Mouse (Mus musculus) CH12.LX (cell line): Measurements from ENCODE around the gene Ncor1. TPM values are rescaled to one million over a fixed set of nuclear protein-coding genes. Genes with fewer than 3 reads are reported as not detected.

ENCODE experiments used
- DNase-seq: peaks from one replicate; pipeline ENCODE4 v3.0.0-alpha.2; 2013; ENCODE audit errors: extremely low read depth
- H3K27ac ChIP-seq: 2 replicates; pipeline ENCODE4 v1.5.1; 2012; ENCODE audit warnings: low read depth, mild to moderate bottlenecking, control low read depth, moderate library complexity; ENCODE audit not compliant: insufficient read depth
- H3K27me3 ChIP-seq: replicated peaks from 2 replicates; pipeline ENCODE3; 2012; ENCODE audit warnings: inconsistent platforms
- H3K36me3 ChIP-seq, 2 experiments: replicated peaks in 1 of 2; 2 replicates each; pipeline versions ENCODE3 to v1.6.1; 2012; ENCODE audit warnings: inconsistent platforms in 1 of 2, low read length in 1 of 2, mild to moderate bottlenecking in 1 of 2, mixed read lengths in 1 of 2, moderate library complexity in 1 of 2; ENCODE audit not compliant: control insufficient read depth in 1 of 2, insufficient read depth in 1 of 2
- H3K4me1 ChIP-seq, 2 experiments: 2 replicates each; pipeline ENCODE4 v1.6.1; 2012; ENCODE audit warnings: inconsistent platforms in 1 of 2, moderate library complexity in 1 of 2; ENCODE audit not compliant: insufficient read depth in 2 of 2, control insufficient read depth in 1 of 2
- H3K4me2 ChIP-seq: 2 replicates; pipeline ENCODE4 v1.6.1; 2012; ENCODE audit warnings: low read depth, mild to moderate bottlenecking, control low read depth; ENCODE audit not compliant: poor library complexity, insufficient read depth, severe bottlenecking
- H3K4me3 ChIP-seq, 3 experiments: fragments of 150-350 bp in 1 of 3; sonication (generic) in 1 of 3; replicated peaks in 1 of 3; 2 replicates each; pipeline versions ENCODE3 to v1.5.1; 2011 to 2012; ENCODE audit warnings: low read depth in 2 of 3, low read length in 2 of 3, mild to moderate bottlenecking in 2 of 3, moderate library complexity in 2 of 3, control low read depth in 1 of 3, improper control_type of control experiment in 1 of 3, inconsistent platforms in 1 of 3, mixed read lengths in 1 of 3; ENCODE audit not compliant: poor library complexity in 1 of 3
- H3K79me2 ChIP-seq: replicated peaks from 2 replicates; pipeline ENCODE4 v1.6.1; 2012; ENCODE audit warnings: mild to moderate bottlenecking, moderate library complexity; ENCODE audit not compliant: control insufficient read depth, poor library complexity, insufficient read depth, severe bottlenecking; ENCODE audit errors: extremely low read depth
- H3K9ac ChIP-seq: 2 replicates; pipeline ENCODE4 v1.6.1; 2012; ENCODE audit warnings: low read depth, mild to moderate bottlenecking, control low read depth, moderate library complexity; ENCODE audit not compliant: insufficient read depth
- H3K9me3 ChIP-seq: replicated peaks from 2 replicates; pipeline ENCODE3; 2012; ENCODE audit warnings: low read length, inconsistent platforms, mixed read lengths
- CHD1 ChIP-seq: IDR thresholded peaks from 2 replicates; pipeline ENCODE4 v1.6.1; 2012; ENCODE audit warnings: low read depth, low read length, improper control_type of control experiment, inconsistent platforms
- CTCF ChIP-seq, 2 experiments: IDR thresholded peaks in 1 of 2; conservative IDR thresholded peaks in 1 of 2; 2 replicates each; pipeline ENCODE4 v1.5.1; 2011 to 2012; ENCODE audit warnings: low read depth in 2 of 2, low read length in 2 of 2, improper control_type of control experiment in 1 of 2, inconsistent platforms in 1 of 2, mild to moderate bottlenecking in 1 of 2, moderate library complexity in 1 of 2
- E2F4 ChIP-seq: IDR thresholded peaks from 2 replicates; pipeline ENCODE4 v1.6.1; 2011; ENCODE audit warnings: low read depth, low read length, improper control_type of control experiment; ENCODE audit not compliant: insufficient replicate concordance
- JUN ChIP-seq: IDR thresholded peaks from 2 replicates; pipeline ENCODE4 v1.6.1; 2011; ENCODE audit warnings: low read depth, mild to moderate bottlenecking, low read length, improper control_type of control experiment, moderate library complexity; ENCODE audit not compliant: insufficient read depth
- JUND ChIP-seq: conservative IDR thresholded peaks from 2 replicates; pipeline ENCODE4 v1.6.1; 2011; ENCODE audit warnings: low read depth, low read length, improper control_type of control experiment
- KAT2A ChIP-seq: IDR thresholded peaks from 2 replicates; pipeline ENCODE4 v1.6.1; 2012; ENCODE audit warnings: low read length, improper control_type of control experiment, inconsistent platforms; ENCODE audit not compliant: insufficient replicate concordance
- MAFK ChIP-seq: IDR thresholded peaks from 2 replicates; pipeline ENCODE4 v1.6.1; 2011; ENCODE audit warnings: low read length, improper control_type of control experiment; ENCODE audit not compliant: insufficient replicate concordance
- MAZ ChIP-seq: IDR thresholded peaks from 2 replicates; pipeline ENCODE4 v1.6.1; 2012; ENCODE audit warnings: low read depth, mild to moderate bottlenecking, inconsistent platforms, low read length, improper control_type of control experiment, moderate library complexity
- NELFE ChIP-seq: IDR thresholded peaks from 2 replicates; pipeline ENCODE4 v1.6.1; 2011; ENCODE audit warnings: low read depth, low read length, improper control_type of control experiment
- POLR2AphosphoS2 ChIP-seq: IDR thresholded peaks from 2 replicates; pipeline ENCODE4 v1.6.1; 2011; ENCODE audit warnings: low read depth, low read length, improper control_type of control experiment
- RAD21 ChIP-seq: IDR thresholded peaks from 2 replicates; pipeline ENCODE4 v1.6.1; 2011; ENCODE audit warnings: low read depth, mild to moderate bottlenecking, low read length, improper control_type of control experiment, moderate library complexity
- SMC3 ChIP-seq: IDR thresholded peaks from 2 replicates; pipeline ENCODE4 v1.6.1; 2011; ENCODE audit warnings: low read depth, low read length, improper control_type of control experiment
- TCF12 ChIP-seq: IDR thresholded peaks from 2 replicates; pipeline ENCODE4 v1.6.1; 2014; ENCODE audit warnings: low read depth, mild to moderate bottlenecking, inconsistent platforms, low read length, improper control_type of control experiment
- USF2 ChIP-seq: conservative IDR thresholded peaks from 2 replicates; pipeline ENCODE4 v1.6.1; 2011; ENCODE audit warnings: low read depth, low read length, improper control_type of control experiment
- ZC3H11A ChIP-seq: IDR thresholded peaks from 2 replicates; pipeline ENCODE4 v1.6.1; 2012; ENCODE audit warnings: low read depth, mild to moderate bottlenecking, inconsistent platforms, low read length, improper control_type of control experiment
- ZKSCAN1 ChIP-seq: IDR thresholded peaks from 2 replicates; pipeline ENCODE4 v1.6.1; 2012; ENCODE audit warnings: low read depth, inconsistent platforms, low read length, improper control_type of control experiment, borderline replicate concordance
- ZMIZ1 ChIP-seq: IDR thresholded peaks from 2 replicates; pipeline ENCODE4 v1.6.1; 2012; ENCODE audit warnings: low read depth, mild to moderate bottlenecking, inconsistent platforms, low read length, improper control_type of control experiment
- ZNF384 ChIP-seq: IDR thresholded peaks from 2 replicates; pipeline ENCODE4 v1.6.1; 2012; ENCODE audit warnings: low read depth, low read length, improper control_type of control experiment, inconsistent platforms
- dilution Hi-C: fragments of 300-500 bp; cut with MboI; formaldehyde crosslinking; loops from 2 replicates; pipeline ENCODE4 v1.14.3; 2020; ENCODE audit warnings: low sequenced_read_pairs; ENCODE audit not compliant: extremely low pct_unique_long_range_greater_than_20kb, extremely low pct_ligation_motif_present
- in situ Hi-C: fragments of 300-500 bp; cut with MboI; formaldehyde crosslinking; loops from 3 replicates; pipeline ENCODE4 v1.14.3; 2019; ENCODE audit warnings: low sequenced_read_pairs, low pct_ligation_motif_present, low pct_unique_long_range_greater_than_20kb, mixed read lengths
- polyA plus RNA-seq: library from polyadenylated mRNA; unstranded; fragments of >175 nt; gene quantifications from 2 replicates; pipeline ENCODE4 v1.2.1, GENCODE M21; 2012; ENCODE audit warnings: low read depth; ENCODE audit not compliant: insufficient read length
- total RNA-seq, 2 experiments: library from RNA; depleted of rRNA; stranded (reverse); fragments of 300-350 nt in 1 of 2; fragments of >200 nt in 1 of 2; gene quantifications; 2 replicates each; pipeline ENCODE4 v1.2.3; 2012 to 2014

The Ncor1 gene
- total and polyA plus RNA-seq, 3 experiments = 76.3 to 232 (median 83.8) TPM

DNA sequence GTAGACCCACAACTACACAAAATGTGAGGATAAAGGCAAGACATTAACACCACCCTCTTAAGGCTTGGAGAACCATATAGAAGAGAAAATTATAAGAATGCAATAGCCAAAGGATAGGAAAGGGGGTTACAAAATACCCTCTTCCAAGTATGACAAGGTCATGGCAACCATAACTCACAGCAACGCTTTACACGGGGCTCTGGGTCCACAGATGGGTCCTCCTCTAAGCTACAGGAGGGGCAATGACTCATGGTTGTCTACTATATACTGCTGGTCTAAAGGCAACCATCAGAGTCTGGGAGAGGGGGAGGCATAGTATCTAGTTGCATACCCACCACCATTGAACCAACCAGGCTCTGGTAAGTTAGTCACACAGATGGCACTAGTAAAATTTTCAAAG, 26.1 kb downstream of the Ncor1 start:
- in situ Hi-C loops = no loop called here
- TF ChIP-seq ZNF384 (no peak), TCF12 (no peak), JUND (no peak), KAT2A (no peak), ZKSCAN1 (no peak), JUN (no peak), CTCF (conservative IDR thresholded peaks at IDR 0.05 in 1 of 2, IDR thresholded peaks at IDR 0.05 in 1 of 2; ENCODE audit: low read depth in 2 of 2, low read length in 2 of 2) (no peak), RAD21 (no peak), CHD1 (no peak), E2F4 (no peak), MAFK (no peak), MAZ (no peak), POLR2AphosphoS2 (no peak), USF2 (no peak)

DNA sequence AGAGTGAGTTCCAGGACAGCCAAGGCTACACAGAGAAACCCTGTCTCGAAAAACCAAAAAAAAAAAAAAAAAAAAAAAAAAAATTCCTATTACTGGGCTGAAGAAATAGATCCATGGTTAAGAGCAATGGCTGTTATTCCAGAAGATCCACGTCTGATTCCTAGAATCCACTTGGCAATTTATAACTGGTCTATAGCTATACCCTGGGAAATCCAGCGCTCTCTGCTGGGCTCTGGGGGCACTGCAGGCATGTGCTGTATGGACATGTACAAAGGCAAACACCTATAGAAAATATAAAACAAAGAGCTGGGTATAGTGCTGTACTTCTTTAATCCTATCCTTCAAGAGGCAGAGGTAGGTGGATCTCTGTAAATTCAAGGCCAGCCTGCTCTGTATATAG, 31.2 kb downstream of the Ncor1 start:
- no peaks in the 10 kb centered on the region for H3K4me1 ChIP-seq
- no peak overlapping the region for H3K4me3 ChIP-seq
- DNase-seq = peak; percentile 33
- H3K4me2 ChIP-seq = no peak overlapping the region
- no peak overlapping the region for H3K27ac ChIP-seq
- in situ Hi-C loops (no loop called here), dilution Hi-C loops (no loop called here)
- H3K27me3 ChIP-seq = no peaks in the 10 kb centered on the region
- H3K36me3 ChIP-seq = peaks cover 26 to 67% of the 10 kb centered on the region in 2 experiments
- peaks cover 13% of the 10 kb centered on the region for H3K79me2 ChIP-seq
- H3K9ac ChIP-seq = no peak overlapping the region
- peak; percentile 56 to 59; a peak in 3 of 4 replicates for TF ChIP-seq CTCF (conservative IDR thresholded peaks at IDR 0.05 in 1 of 2, IDR thresholded peaks at IDR 0.05 in 1 of 2; ENCODE audit: low read depth in 2 of 2, low read length in 2 of 2)
- no peak for TF ChIP-seq NELFE
- TF ChIP-seq JUND = no peak
- no peak for TF ChIP-seq SMC3
- no peak for TF ChIP-seq USF2
- no peak for TF ChIP-seq ZC3H11A
- TF ChIP-seq ZMIZ1 = no peak
- TF ChIP-seq, all 38 proteins: peak for 1
- H3K9me3 ChIP-seq = no peaks in the 10 kb centered on the region

More for the DNA sequence above, 26.1 kb downstream of the Ncor1 start:
- dilution Hi-C loops = no loop called here
- DNase-seq = no peak
- H3K9ac ChIP-seq = no peak overlapping the region
- no peaks in the 10 kb centered on the region for H3K27me3 ChIP-seq
- H3K27ac ChIP-seq = no peak overlapping the region
- H3K4me1 ChIP-seq = no peaks in the 10 kb centered on the region
- peaks cover 27 to 64% of the 10 kb centered on the region in 2 experiments for H3K36me3 ChIP-seq
- H3K4me3 ChIP-seq = no peak overlapping the region
- H3K9me3 ChIP-seq = no peaks in the 10 kb centered on the region
- H3K4me2 ChIP-seq = no peak overlapping the region
- peaks cover 10% of the 10 kb centered on the region for H3K79me2 ChIP-seq
